10 mouse cellular contexts compared by ENCODE assay signal in genomic region chr12:81402187-81402586, GRCm38 (mm10). TPM values are rescaled to one million over a fixed set of nuclear protein-coding genes. Genes with fewer than 3 reads are reported as not detected.
DNase-seq lines count a peak whose midpoint lies in the region; ATAC-seq and TF ChIP-seq lines count a peak whose summit lies in the region.
"Had no signal": no experiment of that assay in that cellular context is flagged by ENCODE, and none has a peak within 500 bp of the region (broad histone marks: within the 10 kb centered on the region; RNA-seq: fewer than 3 reads in every experiment).

No protein-coding gene starts in this region.

- no peak overlapping the region for H3K4me3 ChIP-seq in forebrain, embryonic 13.5 days
- no peak overlapping the region for H3K4me3 ChIP-seq in kidney, adult 2 months (ENCODE audit: insufficient read depth, low read depth, low read length)
- no peak overlapping the region for H3K4me3 ChIP-seq in midbrain, embryonic 16.5 days (ENCODE audit: low read depth, low read length)
- H3K4me3 ChIP-seq: erythroblast, embryonic 14.5 days; neural tube, embryonic 12.5 days had no signal

- intact Hi-C loops in left cerebral cortex, postnatal 25 days (cut with DNase I), result loop anchor here (1.0 kb wide), 2 partner anchors 203 to 420 kb away; no protein-coding TSS in a partner anchor

- peak; percentile 4 to 8 for DNase-seq in spleen, postnatal 36 days (ENCODE audit: low spot score in 2 of 2)
- DNase-seq in spleen, postnatal 4 days (ENCODE audit: low spot score in 2 of 2), result no peak
- DNase-seq in c-Kit-positive CD71-negative TER-119-negative erythroid progenitor cells, embryonic 14.5 days (ENCODE audit: low read depth), result peak; percentile 24
- DNase-seq in kidney, adult 2 months, result peak; percentile 56
- DNase-seq in left cerebral cortex, postnatal 25 days (ENCODE audit: low spot score in 2 of 2), result peak; percentile 74 to 83
- DNase-seq in thymus, postnatal 4 days, result peak; percentile 71

- H3K9me3 ChIP-seq in forebrain, embryonic 13.5 days (replicated peaks), result no peaks in the 10 kb centered on the region
- H3K9me3 ChIP-seq in midbrain, embryonic 16.5 days (replicated peaks; ENCODE audit: control insufficient read depth, low read length, poor library complexity, severe bottlenecking), result no peaks in the 10 kb centered on the region
- H3K9me3 ChIP-seq: neural tube, embryonic 12.5 days had no signal

- no peaks in the 10 kb centered on the region for H3K27me3 ChIP-seq in forebrain, embryonic 13.5 days
- H3K27me3 ChIP-seq in kidney, adult 2 months (replicated peaks; ENCODE audit: control insufficient read depth, insufficient read depth, low read length), result no peaks in the 10 kb centered on the region
- no peaks in the 10 kb centered on the region for H3K27me3 ChIP-seq in midbrain, embryonic 16.5 days (ENCODE audit: control insufficient read depth, insufficient read depth, low read depth, low read length)
- H3K27me3 ChIP-seq: neural tube, embryonic 12.5 days had no signal

- no peak overlapping the region for H3K27ac ChIP-seq in forebrain, embryonic 13.5 days
- H3K27ac ChIP-seq in kidney, adult 2 months (ENCODE audit: insufficient read depth, low read depth, low read length), result no peak overlapping the region
- H3K27ac ChIP-seq in midbrain, embryonic 16.5 days (ENCODE audit: low read length), result no peak overlapping the region
- H3K27ac ChIP-seq: neural tube, embryonic 12.5 days had no signal

- H3K4me1 ChIP-seq in forebrain, embryonic 13.5 days, result no peaks in the 10 kb centered on the region
- no peaks in the 10 kb centered on the region for H3K4me1 ChIP-seq in kidney, adult 2 months (ENCODE audit: control insufficient read depth, insufficient read depth, low read length)
- H3K4me1 ChIP-seq in midbrain, embryonic 16.5 days (ENCODE audit: control insufficient read depth, insufficient read depth, low read length), result no peaks in the 10 kb centered on the region
- H3K4me1 ChIP-seq: neural tube, embryonic 12.5 days had no signal

- no peaks in the 10 kb centered on the region for H3K36me3 ChIP-seq in forebrain, embryonic 13.5 days (ENCODE audit: poor library complexity, severe bottlenecking)
- H3K36me3 ChIP-seq in kidney, adult 2 months (ENCODE audit: control insufficient read depth, insufficient read depth, low read length), result peaks cover 2% of the 10 kb centered on the region
- no peaks in the 10 kb centered on the region for H3K36me3 ChIP-seq in midbrain, embryonic 16.5 days (ENCODE audit: control insufficient read depth, insufficient read depth, low read length)
- H3K36me3 ChIP-seq: neural tube, embryonic 12.5 days had no signal

- H3K9ac ChIP-seq in forebrain, embryonic 13.5 days, result no peak overlapping the region
- no peak overlapping the region for H3K9ac ChIP-seq in midbrain, embryonic 16.5 days (ENCODE audit: low read depth, low read length)
- H3K9ac ChIP-seq: neural tube, embryonic 12.5 days had no signal

- peak; percentile 74 for ATAC-seq in forebrain, embryonic 13.5 days
- peak; percentile 54; the same call in 1 of the 2 replicates for ATAC-seq in midbrain, embryonic 16.5 days

- peak; percentile 65 for TF ChIP-seq CTCF in kidney, adult 2 months (conservative IDR thresholded peaks at IDR 0.05; ENCODE audit: insufficient read depth, insufficient read length, low read depth, low read length)

- H3K4me2 ChIP-seq in forebrain, embryonic 13.5 days, result no peak overlapping the region
- H3K4me2 ChIP-seq in midbrain, embryonic 16.5 days (ENCODE audit: low read length), result no peak overlapping the region
- H3K4me2 ChIP-seq: neural tube, embryonic 12.5 days had no signal

- TF ChIP-seq POLR2A in kidney, adult 2 months (IDR thresholded peaks at IDR 0.05; ENCODE audit: low read depth, low read length), result no peak

- 20% methylated on average over 1 of the region's 1 CpGs for WGBS in forebrain, embryonic 13.5 days
- WGBS in kidney, adult 2 months, result 6% methylated on average over 1 of the region's 1 CpGs
- 14% methylated on average over 1 of the region's 1 CpGs for WGBS in midbrain, embryonic 16.5 days

RNA-seq across cellular contexts. Expression of gene Adam4, which starts 19.6 kb away (rescaled TPM):
- polyA plus RNA-seq in forebrain, embryonic 13.5 days (2015; fragmentation: Nextera tagmentation; extraction: Ambion mirVana), result 0.50 and 0.71 TPM in 2 replicates
- polyA plus RNA-seq in kidney, adult 2 months (2012; rRNA removed), result 0.25 and 0.29 TPM in 2 replicates
- 1 to 10 TPM; 2.5 to 4.1 TPM for total RNA-seq in left cerebral cortex, postnatal 25 days (2021)
- 0.41 and 0.50 TPM in 2 replicates for polyA plus RNA-seq in midbrain, embryonic 16.5 days (2015; fragmentation: Nextera tagmentation; extraction: Ambion mirVana)
- polyA plus RNA-seq: erythroblast, embryonic 14.5 days had no signal

RNA-seq across cellular contexts. Expression of gene Gm4787, which starts 22.9 kb away (rescaled TPM):
- 0.23 and 0.43 TPM in 2 replicates for polyA plus RNA-seq in forebrain, embryonic 13.5 days (2015; fragmentation: Nextera tagmentation; extraction: Ambion mirVana)
- 0.31 and 0.35 TPM in 2 replicates for polyA plus RNA-seq in kidney, adult 2 months (2012; rRNA removed)
- 1 to 10 TPM; 1.6 to 3.2 TPM for total RNA-seq in left cerebral cortex, postnatal 25 days (2021)
- 0.25 and 0.30 TPM in 2 replicates for polyA plus RNA-seq in midbrain, embryonic 16.5 days (2015; fragmentation: Nextera tagmentation; extraction: Ambion mirVana)
- polyA plus RNA-seq: erythroblast, embryonic 14.5 days had no signal

Comparison
In these comparisons a context has a peak if more than half of its experiments do, and no peak if none do; other contexts are left out.
1. DNase-seq: peak in spleen, postnatal 36 days (2 of 2), c-Kit-positive CD71-negative TER-119-negative erythroid progenitor cells, embryonic 14.5 days (single experiment), kidney, adult 2 months (single experiment), left cerebral cortex, postnatal 25 days (2 of 2) and thymus, postnatal 4 days (single experiment); none in spleen, postnatal 4 days (0 of 2).